Mouse (Mus musculus) neural tube, embryonic 12.5 days (tissue): ENCODE results near the gene Olfr354. TPM values are rescaled to one million over a fixed set of nuclear protein-coding genes. Genes with fewer than 3 reads are reported as not detected.

Experiments
- ATAC-seq: fragments of 200-750 bp; cut with Nextera tagmentation; 2 replicates; pipeline ENCODE4 v1.8.0; 2017; ENCODE audit warnings: low read depth, mild to moderate bottlenecking, moderate TSS enrichment, moderate library complexity; ENCODE audit not compliant: low FRiP score
- H3K27ac ChIP-seq: fragments of 300-500 bp; sonication (generic); 2 replicates; pipeline ENCODE4 v1.5.1; 2016
- H3K27me3 ChIP-seq: fragments of 300-500 bp; sonication (generic); replicated peaks from 2 replicates; pipeline ENCODE4 v1.6.1; 2016; ENCODE audit warnings: mild to moderate bottlenecking
- H3K36me3 ChIP-seq: fragments of 300-500 bp; sonication (generic); 2 replicates; pipeline ENCODE4 v1.6.1; 2016; ENCODE audit warnings: mild to moderate bottlenecking
- H3K4me1 ChIP-seq: fragments of 300-500 bp; sonication (generic); 2 replicates; pipeline ENCODE4 v1.6.1; 2016
- H3K4me2 ChIP-seq: fragments of 300-500 bp; sonication (generic); replicated peaks from 2 replicates; pipeline ENCODE4 v1.6.1; 2016; ENCODE audit warnings: mild to moderate bottlenecking
- H3K4me3 ChIP-seq: fragments of 300-500 bp; sonication (generic); 2 replicates; pipeline ENCODE4 v1.5.1; 2016
- H3K9ac ChIP-seq: fragments of 300-500 bp; sonication (generic); 2 replicates; pipeline ENCODE4 v1.6.1; 2016; ENCODE audit warnings: mild to moderate bottlenecking
- H3K9me3 ChIP-seq: fragments of 300-500 bp; sonication (generic); 2 replicates; pipeline ENCODE4 v1.6.1; 2016; ENCODE audit warnings: mild to moderate bottlenecking
- WGBS: fragments of 180-500 bp; shearing (Covaris S2); methylation state at CpG from one replicate; pipeline ENCODE4 v1.1.7; 2016; 5-methylcytosine and 5-hydroxymethylcytosine counted together
- polyA plus RNA-seq: library from polyadenylated mRNA; unstranded; fragments of >200 nt; fragmentation: Nextera tagmentation; extraction: Ambion mirVana; gene quantifications from 2 replicates; pipeline ENCODE4 v1.2.1, GENCODE M21; 2016

Olfr354 gene
- polyA plus RNA-seq, result not detected in 2 replicates

GRCm38 (mm10) chr2:36905380-36905779 is at the start of gene Olfr354:
Olfr354 (plus strand) TSS chr2:36905680.
- H3K9me3 ChIP-seq, result peaks cover 14% of the 10 kb centered on the region; the same call in 1 of the 2 replicates
- H3K4me1 ChIP-seq, result no peaks in the 10 kb centered on the region
- H3K4me2 ChIP-seq, result no peak within 1 kb of the TSS
- ATAC-seq, result no peak
- no peaks in the 10 kb centered on the region for H3K36me3 ChIP-seq
- H3K9ac ChIP-seq, result no peak within 1 kb of the TSS
- no peaks in the 10 kb centered on the region for H3K27me3 ChIP-seq
- no peak within 1 kb of the TSS for H3K4me3 ChIP-seq
- no peak within 1 kb of the TSS for H3K27ac ChIP-seq

- H3K4me1 ChIP-seq, result no peaks in the 10 kb centered on the region
- no peak within 1 kb of the TSS for H3K9ac ChIP-seq
- 76% methylated on average over 1 of the region's 1 CpGs for WGBS
- H3K36me3 ChIP-seq, result no peaks in the 10 kb centered on the region
- peaks cover 23% of the 10 kb centered on the region; the same call in 1 of the 2 replicates for H3K9me3 ChIP-seq
- H3K27me3 ChIP-seq, result no peaks in the 10 kb centered on the region
- H3K27ac ChIP-seq, result no peak within 1 kb of the TSS
- no peak within 1 kb of the TSS for H3K4me2 ChIP-seq
- ATAC-seq, result no peak
- no peak within 1 kb of the TSS for H3K4me3 ChIP-seq
Measured at GRCm38 (mm10) chr2:36862560-36862959, 42.9 kb upstream of the Olfr354 start, which contains the start of gene Olfr351. Olfr351 (minus strand) TSS chr2:36862660.

- Histone ChIP-seq H3K9me3 (peaks cover 21% of the 10 kb centered on the region; the same call in 1 of the 2 replicates), H3K36me3 (no peaks in the 10 kb centered on the region), H3K9ac (no peak within 1 kb of the TSS), H3K4me2 (no peak within 1 kb of the TSS), H3K4me3 (no peak within 1 kb of the TSS), H3K27me3 (no peaks in the 10 kb centered on the region), H3K4me1 (no peaks in the 10 kb centered on the region), H3K27ac (no peak within 1 kb of the TSS)
- ATAC-seq, result no peak
- WGBS, result 78% methylated on average over 1 of the region's 1 CpGs
Measured at GRCm38 (mm10) chr2:36868160-36868559, 37.3 kb upstream of the Olfr354 start, which contains the start of gene Olfr352. Olfr352 (plus strand) TSS chr2:36868460.

GRCm38 (mm10) chr2:36892836-36893235 is 12.6 kb upstream of the Olfr354 start, which contains the start of gene Olfr353:
Olfr353 (minus strand) TSS chr2:36892936.
- no peaks in the 10 kb centered on the region for H3K4me1 ChIP-seq
- H3K9me3 ChIP-seq, result peaks cover 24% of the 10 kb centered on the region
- H3K4me3 ChIP-seq, result no peak within 1 kb of the TSS
- H3K36me3 ChIP-seq, result no peaks in the 10 kb centered on the region
- no peak within 1 kb of the TSS for H3K9ac ChIP-seq
- no peak within 1 kb of the TSS for H3K27ac ChIP-seq
- no peaks in the 10 kb centered on the region for H3K27me3 ChIP-seq
- no peak within 1 kb of the TSS for H3K4me2 ChIP-seq
- no peak for ATAC-seq

- no peak for ATAC-seq
- no peak overlapping the region for H3K4me2 ChIP-seq
- H3K27me3 ChIP-seq, result no peaks in the 10 kb centered on the region
- H3K27ac ChIP-seq, result no peak overlapping the region
- no peaks in the 10 kb centered on the region for H3K4me1 ChIP-seq
- no peaks in the 10 kb centered on the region for H3K36me3 ChIP-seq
- H3K9ac ChIP-seq, result no peak overlapping the region
- H3K4me3 ChIP-seq, result no peak overlapping the region
- peaks cover 31% of the 10 kb centered on the region for H3K9me3 ChIP-seq
Measured at GRCm38 (mm10) chr2:36897114-36897513, 8.4 kb upstream of the Olfr354 start.

- no peak for ATAC-seq
- peaks cover 9% of the 10 kb centered on the region for H3K9me3 ChIP-seq
- no peaks in the 10 kb centered on the region for H3K36me3 ChIP-seq
- no peaks in the 10 kb centered on the region for H3K27me3 ChIP-seq
- no peak within 1 kb of the TSS for H3K4me2 ChIP-seq
- H3K4me3 ChIP-seq, result no peak within 1 kb of the TSS
- H3K9ac ChIP-seq, result no peak within 1 kb of the TSS
- no peak within 1 kb of the TSS for H3K27ac ChIP-seq
- no peaks in the 10 kb centered on the region for H3K4me1 ChIP-seq
Measured at GRCm38 (mm10) chr2:36928797-36929196, 23.3 kb downstream of the Olfr354 start, which contains the start of gene Olfr355. Olfr355 (minus strand) TSS chr2:36928897.

- Histone ChIP-seq H3K36me3 (no peaks in the 10 kb centered on the region), H3K4me3 (no peak within 1 kb of the TSS), H3K9ac (no peak within 1 kb of the TSS), H3K27me3 (no peaks in the 10 kb centered on the region), H3K9me3 (peaks cover 7% of the 10 kb centered on the region; the same call in 1 of the 2 replicates), H3K27ac (no peak within 1 kb of the TSS), H3K4me2 (no peak within 1 kb of the TSS), H3K4me1 (no peaks in the 10 kb centered on the region)
- WGBS, result 92% methylated on average over 2 of the region's 2 CpGs
- no peak for ATAC-seq
Measured at GRCm38 (mm10) chr2:36936821-36937220, 31.3 kb downstream of the Olfr354 start, which contains the start of gene Olfr356. Olfr356 (plus strand) TSS chr2:36937121.

Other genes with a start within 250 kb of the Olfr354 start
- gene Olfr346, start 219.9 kb upstream of the Olfr354 start, polyA plus RNA-seq, result not detected in 2 replicates
- gene Olfr347, start 173.8 kb upstream of the Olfr354 start, polyA plus RNA-seq, result not detected in 2 replicates
- not detected in 2 replicates for gene Olfr348, start 121.4 kb upstream of the Olfr354 start, polyA plus RNA-seq
- not detected in 2 replicates for gene Olfr50, start 115.1 kb upstream of the Olfr354 start, polyA plus RNA-seq
- not detected in 2 replicates for gene Olfr3, start 88.6 kb upstream of the Olfr354 start, polyA plus RNA-seq
- gene Olfr350, start 59.4 kb upstream of the Olfr354 start, polyA plus RNA-seq, result not detected in 2 replicates
- gene Olfr351, start 43.0 kb upstream of the Olfr354 start, polyA plus RNA-seq, result not detected in 2 replicates
- not detected in 2 replicates for gene Olfr352, start 37.2 kb upstream of the Olfr354 start, polyA plus RNA-seq
- not detected in 2 replicates for gene Olfr353, start 12.7 kb upstream of the Olfr354 start, polyA plus RNA-seq
- gene Olfr355, start 23.2 kb downstream of the Olfr354 start, polyA plus RNA-seq, result not detected in 2 replicates
- not detected in 2 replicates for gene Olfr356, start 31.4 kb downstream of the Olfr354 start, polyA plus RNA-seq
- gene Olfr357, start 88.1 kb downstream of the Olfr354 start, polyA plus RNA-seq, result not detected in 2 replicates
- gene Olfr358, start 103.7 kb downstream of the Olfr354 start, polyA plus RNA-seq, result not detected in 2 replicates
- gene Olfr360, start 160.1 kb downstream of the Olfr354 start, polyA plus RNA-seq, result not detected in 2 replicates
- gene Olfr361, start 183.6 kb downstream of the Olfr354 start, polyA plus RNA-seq, result not detected in 2 replicates
- gene Olfr362, start 212.2 kb downstream of the Olfr354 start, polyA plus RNA-seq, result not detected in 2 replicates
- gene Olfr364-ps1, start 233.6 kb downstream of the Olfr354 start, polyA plus RNA-seq, result not detected in 2 replicates